Mouse (Mus musculus): Measurements from ENCODE around the gene Oosp1. TPM values are rescaled to one million over a fixed set of nuclear protein-coding genes. Genes with fewer than 3 reads are reported as not detected.

The Oosp1 gene
- not detected in 2 replicates for polyA plus RNA-seq (2015; fragmentation: Nextera tagmentation; extraction: Ambion mirVana)

DNA sequence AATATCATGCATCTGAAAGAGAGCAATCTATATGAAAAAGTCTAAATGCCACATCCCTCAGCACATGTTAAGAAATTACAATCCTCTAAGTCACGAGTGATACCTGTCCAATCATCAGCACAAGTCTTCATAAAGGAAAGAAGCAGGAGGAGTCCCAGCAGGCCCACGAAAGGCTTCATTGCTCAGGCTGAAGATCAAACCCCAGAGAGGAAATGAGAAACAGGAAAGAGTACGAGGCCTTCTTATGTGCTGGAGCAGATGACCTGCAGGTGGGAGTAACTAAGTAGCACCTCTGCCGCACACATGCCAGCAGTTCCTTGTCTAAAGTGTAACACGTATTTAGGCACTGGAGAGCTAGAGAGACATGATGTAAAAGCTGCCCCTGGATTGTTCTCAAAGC, at the start of gene Oosp1:
Gene Oosp1 (minus strand): TSS at position 312 of the 400 bp plus-strand sequence.
- H3K27ac ChIP-seq, result no peak within 1 kb of the TSS
- H3K9ac ChIP-seq, result no peak within 1 kb of the TSS
- 44% methylated on average over 5 of the region's 5 CpGs for WGBS
- no peaks in the 10 kb centered on the region for H3K27me3 ChIP-seq
- ATAC-seq (ENCODE audit: low FRiP score, low read depth), result no peak
- no peak within 1 kb of the TSS for H3K4me2 ChIP-seq (replicated peaks)
- no peaks in the 10 kb centered on the region for H3K36me3 ChIP-seq
- no peaks in the 10 kb centered on the region for H3K4me1 ChIP-seq
- no peaks in the 10 kb centered on the region for H3K9me3 ChIP-seq
- no peak within 1 kb of the TSS for H3K4me3 ChIP-seq

DNA sequence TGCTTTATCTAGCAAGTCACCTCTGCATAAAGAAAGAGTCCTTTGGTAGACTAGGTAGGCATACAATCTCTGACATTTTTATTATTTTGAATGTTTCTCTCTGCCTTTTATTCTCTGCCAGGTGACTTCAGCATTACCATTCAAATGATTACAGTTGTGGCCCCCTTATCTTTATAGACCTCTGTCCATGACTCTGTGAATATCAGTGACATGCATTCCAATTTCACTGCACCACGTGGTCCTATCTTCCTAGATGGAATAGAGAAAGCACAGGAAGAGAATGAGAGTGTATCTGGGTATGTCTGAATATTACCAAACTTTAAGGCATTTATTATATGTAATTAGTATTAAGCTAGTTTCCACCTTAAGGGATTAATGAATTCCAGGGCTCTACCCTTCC, 45.5 kb upstream of the Oosp1 start:
- no peak for ATAC-seq (ENCODE audit: low FRiP score, low read depth)
- Histone ChIP-seq H3K36me3 (no peaks in the 10 kb centered on the region), H3K4me2 (replicated peaks) (no peak overlapping the region), H3K9me3 (no peaks in the 10 kb centered on the region), H3K4me3 (no peak overlapping the region), H3K27ac (no peak overlapping the region), H3K27me3 (no peaks in the 10 kb centered on the region), H3K9ac (no peak overlapping the region), H3K4me1 (no peaks in the 10 kb centered on the region)
- WGBS, result 54% methylated on average over 1 of the region's 1 CpGs

DNA sequence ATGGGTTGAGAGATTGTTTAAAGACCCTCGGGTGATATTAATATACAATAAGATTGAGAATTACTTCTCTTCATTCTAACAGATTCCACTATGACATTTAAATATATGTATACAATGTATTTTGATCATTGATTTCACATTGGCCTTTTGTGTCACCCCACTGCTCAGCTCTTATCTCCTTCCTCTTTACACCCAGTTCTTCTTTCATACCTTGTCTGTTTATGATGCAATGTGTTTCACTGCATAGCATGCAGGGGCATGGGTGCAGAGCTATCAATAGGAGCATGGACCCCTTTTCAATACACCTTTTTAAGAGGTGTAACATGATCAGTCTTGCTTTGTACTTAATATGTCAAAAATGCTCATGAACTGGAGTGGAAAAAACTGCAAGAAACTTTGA, 39.3 kb upstream of the Oosp1 start:
- Histone ChIP-seq H3K9me3 (no peaks in the 10 kb centered on the region), H3K36me3 (no peaks in the 10 kb centered on the region), H3K9ac (no peak overlapping the region), H3K4me1 (no peaks in the 10 kb centered on the region), H3K4me3 (no peak overlapping the region), H3K27ac (no peak overlapping the region), H3K4me2 (replicated peaks) (no peak overlapping the region), H3K27me3 (no peaks in the 10 kb centered on the region)
- no peak for ATAC-seq (ENCODE audit: low FRiP score, low read depth)
- WGBS, result 84% methylated on average over 1 of the region's 1 CpGs

DNA sequence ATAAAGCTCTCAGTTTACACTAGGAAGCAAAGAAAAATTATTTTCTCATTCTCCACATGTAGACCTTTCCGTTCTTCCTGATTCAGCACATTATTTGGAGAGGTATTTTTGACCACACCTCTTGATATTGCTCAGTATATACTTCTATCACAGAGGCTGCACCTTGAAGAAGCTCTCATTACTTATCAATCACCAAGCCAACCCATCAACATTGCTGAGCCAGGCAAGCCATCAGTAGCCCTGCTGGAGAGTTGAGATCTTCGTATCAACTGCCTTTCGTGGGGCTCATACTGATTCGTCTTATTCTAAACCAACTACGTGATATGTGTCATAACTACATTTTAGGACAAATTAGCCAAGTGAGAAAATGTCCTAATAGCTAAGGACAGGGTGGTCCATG, 36.4 kb upstream of the Oosp1 start:
- no peak for ATAC-seq (ENCODE audit: low FRiP score, low read depth)
- 93% methylated on average over 5 of the region's 5 CpGs for WGBS
- Histone ChIP-seq H3K4me2 (replicated peaks) (no peak overlapping the region), H3K36me3 (no peaks in the 10 kb centered on the region), H3K9me3 (no peaks in the 10 kb centered on the region), H3K9ac (no peak overlapping the region), H3K4me1 (no peaks in the 10 kb centered on the region), H3K4me3 (no peak overlapping the region), H3K27ac (no peak overlapping the region), H3K27me3 (no peaks in the 10 kb centered on the region)

DNA sequence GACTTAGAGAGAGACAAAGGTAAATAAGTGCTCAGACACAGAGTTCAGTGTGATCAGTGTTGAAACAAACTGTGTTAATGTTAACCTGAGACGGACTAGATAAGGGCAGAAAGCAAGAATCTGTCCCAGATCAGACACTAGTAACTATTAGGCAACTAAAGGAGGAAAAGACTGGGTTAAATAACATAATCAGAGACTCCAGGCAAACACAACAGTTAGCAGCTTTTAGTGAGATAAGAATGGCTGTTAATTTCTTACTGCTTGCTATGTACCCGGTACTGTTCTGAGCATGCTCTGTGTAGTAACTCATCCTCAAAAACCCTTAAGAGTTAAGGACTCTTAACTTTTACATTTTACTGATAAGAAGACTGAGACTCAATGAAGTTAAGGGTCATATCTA, 35.0 kb upstream of the Oosp1 start:
- H3K4me2 ChIP-seq (replicated peaks), result no peak overlapping the region
- H3K4me3 ChIP-seq, result no peak overlapping the region
- no peak for ATAC-seq (ENCODE audit: low FRiP score, low read depth)
- no peaks in the 10 kb centered on the region for H3K27me3 ChIP-seq
- H3K27ac ChIP-seq, result no peak overlapping the region
- H3K9me3 ChIP-seq, result no peaks in the 10 kb centered on the region
- H3K36me3 ChIP-seq, result no peaks in the 10 kb centered on the region
- no peak overlapping the region for H3K9ac ChIP-seq
- no peaks in the 10 kb centered on the region for H3K4me1 ChIP-seq
- WGBS, result 76% methylated on average over 2 of the region's 2 CpGs

DNA sequence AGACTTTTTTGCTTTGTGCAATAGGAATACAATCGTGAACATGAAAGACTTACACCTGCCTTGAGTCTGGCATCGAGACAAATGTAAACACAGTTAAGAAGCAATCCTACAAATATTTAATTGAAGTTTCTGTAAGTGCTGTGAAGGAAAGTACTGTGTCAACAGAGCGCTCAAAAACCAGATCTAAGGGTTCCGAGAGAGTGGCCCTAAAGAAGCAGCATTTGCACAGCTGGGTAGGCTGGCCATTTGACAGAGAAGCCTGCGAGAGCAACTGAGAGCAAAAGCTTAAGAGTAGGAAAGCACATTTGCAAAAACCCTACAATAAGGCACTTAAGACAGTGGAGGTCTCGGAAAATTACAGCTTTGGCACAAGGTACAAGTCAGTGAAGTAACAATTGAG, 33.3 kb upstream of the Oosp1 start:
- no peak for ATAC-seq (ENCODE audit: low FRiP score, low read depth)
- Histone ChIP-seq H3K4me3 (no peak overlapping the region), H3K4me2 (replicated peaks) (no peak overlapping the region), H3K9me3 (no peaks in the 10 kb centered on the region), H3K4me1 (no peaks in the 10 kb centered on the region), H3K9ac (no peak overlapping the region), H3K27me3 (no peaks in the 10 kb centered on the region), H3K36me3 (no peaks in the 10 kb centered on the region), H3K27ac (no peak overlapping the region)
- WGBS, result 83% methylated on average over 6 of the region's 6 CpGs

DNA sequence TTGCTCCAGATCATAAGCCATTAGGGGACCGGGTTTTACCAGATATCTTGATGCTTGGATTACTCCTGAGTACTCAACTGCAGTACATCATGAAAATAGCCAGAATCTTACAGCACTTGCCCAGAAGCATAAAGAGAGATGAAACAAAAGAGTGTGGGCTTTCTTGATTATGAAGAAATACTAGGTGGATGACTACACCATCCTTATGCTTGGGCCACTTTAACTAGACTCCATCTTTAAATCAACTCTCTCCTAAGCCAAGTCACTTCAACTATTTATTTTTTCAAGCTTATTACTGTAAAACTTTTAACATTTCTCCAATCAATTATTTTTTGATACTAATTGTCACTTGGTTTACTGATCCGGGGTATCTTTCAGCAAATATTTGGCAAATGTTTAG, 32.9 kb upstream of the Oosp1 start:
- H3K9me3 ChIP-seq, result no peaks in the 10 kb centered on the region
- H3K4me1 ChIP-seq, result no peaks in the 10 kb centered on the region
- no peaks in the 10 kb centered on the region for H3K36me3 ChIP-seq
- no peak overlapping the region for H3K9ac ChIP-seq
- no peak for ATAC-seq (ENCODE audit: low FRiP score, low read depth)
- WGBS, result 85% methylated on average over 2 of the region's 2 CpGs
- H3K4me2 ChIP-seq (replicated peaks), result no peak overlapping the region
- H3K27me3 ChIP-seq, result no peaks in the 10 kb centered on the region
- H3K4me3 ChIP-seq, result no peak overlapping the region
- no peak overlapping the region for H3K27ac ChIP-seq

DNA sequence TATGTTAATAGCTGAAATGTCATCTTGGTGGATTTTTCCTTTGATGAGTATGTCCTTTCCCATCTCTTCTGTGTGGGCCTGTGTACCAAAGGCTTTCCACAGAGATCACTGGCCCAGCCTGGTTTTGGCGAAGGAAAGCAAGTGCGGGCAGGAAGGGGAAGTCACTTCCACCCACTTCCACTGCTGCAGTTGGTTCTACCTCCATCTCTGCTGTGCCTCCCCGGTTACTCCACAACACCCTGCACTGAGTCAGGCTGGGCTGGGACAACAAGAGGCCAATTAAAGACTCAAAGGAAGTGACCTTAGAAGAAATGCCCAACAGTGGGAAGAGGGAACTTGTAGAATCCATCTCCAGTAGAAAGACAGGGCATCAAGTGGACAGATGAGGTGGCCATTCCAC, 29.1 kb upstream of the Oosp1 start:
- no peak overlapping the region for H3K9ac ChIP-seq
- ATAC-seq (ENCODE audit: low FRiP score, low read depth), result no peak
- H3K27ac ChIP-seq, result no peak overlapping the region
- H3K36me3 ChIP-seq, result no peaks in the 10 kb centered on the region
- no peaks in the 10 kb centered on the region for H3K4me1 ChIP-seq
- no peak overlapping the region for H3K4me3 ChIP-seq
- H3K9me3 ChIP-seq, result no peaks in the 10 kb centered on the region
- no peaks in the 10 kb centered on the region for H3K27me3 ChIP-seq
- WGBS, result 87% methylated on average over 3 of the region's 3 CpGs
- no peak overlapping the region for H3K4me2 ChIP-seq (replicated peaks)

DNA sequence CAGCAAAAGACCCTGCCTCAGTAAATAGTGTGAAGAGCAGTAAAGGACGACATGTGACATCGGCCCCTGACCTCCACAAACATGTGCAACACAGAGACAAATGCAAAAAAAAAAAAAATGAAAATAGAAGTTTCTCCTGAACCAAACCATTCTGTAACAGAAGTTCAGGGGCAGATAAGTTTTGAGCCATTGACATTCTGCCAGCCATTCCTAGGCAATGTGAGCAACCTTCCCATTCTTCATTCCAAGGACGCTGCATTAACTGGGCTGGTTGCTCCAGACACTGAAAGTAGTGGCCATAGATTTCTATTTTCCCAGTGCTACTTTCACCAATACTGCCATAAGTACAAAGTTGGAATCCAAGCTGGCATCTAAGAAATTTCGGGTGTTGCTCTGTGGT, 21.5 kb upstream of the Oosp1 start:
- Histone ChIP-seq H3K4me3 (no peak overlapping the region), H3K9me3 (no peaks in the 10 kb centered on the region), H3K36me3 (no peaks in the 10 kb centered on the region), H3K4me1 (no peaks in the 10 kb centered on the region), H3K4me2 (replicated peaks) (no peak overlapping the region), H3K27me3 (no peaks in the 10 kb centered on the region), H3K27ac (no peak overlapping the region), H3K9ac (no peak overlapping the region)
- 83% methylated on average over 4 of the region's 4 CpGs for WGBS
- no peak for ATAC-seq (ENCODE audit: low FRiP score, low read depth)

DNA sequence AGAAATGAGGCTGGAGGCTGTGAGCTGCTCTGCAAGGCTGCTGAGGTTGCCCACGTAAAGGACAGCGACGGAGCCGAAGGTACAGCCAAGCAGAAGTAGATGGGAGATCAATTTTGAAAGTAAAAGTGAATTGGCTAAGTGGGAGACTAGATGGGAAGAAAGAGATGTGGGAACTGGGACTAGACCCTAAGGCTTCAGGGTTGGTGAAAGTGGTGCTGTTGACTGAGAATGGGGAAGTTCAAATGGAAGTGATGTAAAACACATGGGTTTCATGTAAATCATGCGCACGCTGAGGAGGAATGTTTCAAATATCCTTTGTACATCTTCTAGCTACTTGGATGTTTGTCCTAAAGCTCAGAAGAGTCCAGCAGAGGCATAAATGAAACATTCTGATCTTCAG, 7.4 kb upstream of the Oosp1 start:
- Histone ChIP-seq H3K4me2 (replicated peaks) (no peak overlapping the region), H3K9ac (no peak overlapping the region), H3K4me3 (no peak overlapping the region), H3K9me3 (no peaks in the 10 kb centered on the region), H3K4me1 (no peaks in the 10 kb centered on the region), H3K36me3 (no peaks in the 10 kb centered on the region), H3K27me3 (no peaks in the 10 kb centered on the region), H3K27ac (no peak overlapping the region)
- ATAC-seq (ENCODE audit: low FRiP score, low read depth), result no peak
- WGBS, result 87% methylated on average over 6 of the region's 6 CpGs

DNA sequence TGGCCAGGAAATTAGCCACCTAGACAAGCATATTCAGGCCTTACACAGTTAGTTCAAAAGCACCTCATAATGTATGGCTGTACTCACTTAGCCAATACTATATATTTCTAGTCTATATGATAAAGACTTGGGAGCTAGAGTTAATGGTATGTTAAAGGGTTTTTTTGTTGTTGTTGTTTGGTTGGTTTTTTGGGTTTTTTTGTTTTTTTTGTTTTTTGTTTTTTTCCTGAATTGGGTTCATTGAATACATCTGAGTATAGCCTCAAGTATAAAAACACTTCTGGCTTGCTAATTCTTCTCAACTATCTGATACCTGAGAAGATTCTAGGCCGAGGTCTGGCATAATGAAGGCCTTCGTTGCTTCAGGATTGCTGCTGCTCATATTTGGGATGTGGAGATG, 5.8 kb upstream of the Oosp1 start, which contains the start of gene Oosp3:
Gene Oosp3 (plus strand): TSS at position 301 of the 400 bp plus-strand sequence.
- Histone ChIP-seq H3K36me3 (no peaks in the 10 kb centered on the region), H3K27ac (no peak within 1 kb of the TSS), H3K4me3 (no peak within 1 kb of the TSS), H3K9ac (no peak within 1 kb of the TSS), H3K4me2 (replicated peaks) (no peak within 1 kb of the TSS), H3K4me1 (no peaks in the 10 kb centered on the region), H3K9me3 (no peaks in the 10 kb centered on the region), H3K27me3 (no peaks in the 10 kb centered on the region)
- WGBS, result 77% methylated on average over 2 of the region's 2 CpGs
- ATAC-seq (ENCODE audit: low FRiP score, low read depth), result no peak

DNA sequence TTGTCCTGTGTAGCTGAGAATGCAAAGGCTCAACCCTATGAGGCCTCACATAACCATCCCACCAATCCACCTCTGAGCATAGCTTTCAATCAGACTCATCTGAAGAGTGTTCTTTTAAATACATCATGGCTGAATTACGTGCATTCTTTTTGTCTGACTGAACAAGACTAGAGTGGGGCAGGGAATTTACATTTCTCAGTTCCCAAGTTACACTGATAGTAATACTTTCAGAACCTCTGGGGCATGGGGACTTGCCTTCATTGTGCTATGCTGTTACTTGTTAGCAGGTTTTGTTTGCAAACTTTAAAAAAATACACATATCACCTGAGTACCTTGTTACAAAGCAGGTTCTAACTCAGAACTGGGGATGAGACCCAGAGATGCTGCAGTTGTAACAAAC, 504 bp upstream of the Oosp1 start:
- Histone ChIP-seq H3K27me3 (no peaks in the 10 kb centered on the region), H3K4me2 (replicated peaks) (no peak overlapping the region), H3K4me3 (no peak overlapping the region), H3K27ac (no peak overlapping the region), H3K4me1 (no peaks in the 10 kb centered on the region), H3K9ac (no peak overlapping the region), H3K9me3 (no peaks in the 10 kb centered on the region), H3K36me3 (no peaks in the 10 kb centered on the region)
- 68% methylated on average over 1 of the region's 1 CpGs for WGBS
- no peak for ATAC-seq (ENCODE audit: low FRiP score, low read depth)

DNA sequence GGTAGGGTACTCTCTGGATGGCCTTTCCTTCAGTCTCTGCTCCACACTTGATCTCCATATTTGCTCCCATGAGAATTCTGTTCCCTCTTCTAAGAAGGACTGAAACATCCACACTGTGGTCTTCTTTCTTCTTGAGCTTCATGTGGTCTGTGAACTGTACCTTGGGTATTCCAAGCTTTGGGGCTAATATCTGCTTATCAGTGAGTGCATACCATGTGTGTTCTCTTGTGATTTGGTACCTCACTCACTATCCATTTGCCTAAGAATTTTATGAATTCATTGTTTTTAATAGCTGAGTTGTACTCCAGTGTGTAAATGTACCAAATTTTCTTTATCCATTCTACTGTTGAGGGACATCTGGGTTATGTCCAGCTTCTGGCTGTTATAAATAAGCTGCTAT, 29.4 kb downstream of the Oosp1 start:
- H3K9ac ChIP-seq, result no peak overlapping the region
- H3K4me2 ChIP-seq (replicated peaks), result no peak overlapping the region
- no peaks in the 10 kb centered on the region for H3K9me3 ChIP-seq
- H3K27me3 ChIP-seq, result no peaks in the 10 kb centered on the region
- no peak for ATAC-seq (ENCODE audit: low FRiP score, low read depth)
- no peak overlapping the region for H3K4me3 ChIP-seq
- H3K36me3 ChIP-seq, result no peaks in the 10 kb centered on the region
- H3K4me1 ChIP-seq, result no peaks in the 10 kb centered on the region
- H3K27ac ChIP-seq, result no peak overlapping the region

All from limb, embryonic 13.5 days (tissue).